Mouse (Mus musculus) CH12.LX (cell line): Measurements from ENCODE around the gene Cdk8.

ENCODE experiments used
- BHLHE40 ChIP-seq: IDR thresholded peaks from 2 replicates; pipeline ENCODE4 v1.6.1; 2011; ENCODE audit warnings: mild to moderate bottlenecking, low read depth, low read length, improper control_type of control experiment
- CTCF ChIP-seq, 2 experiments: IDR thresholded peaks in 1 of 2; conservative IDR thresholded peaks in 1 of 2; 2 replicates each; pipeline ENCODE4 v1.5.1; 2011 to 2012; ENCODE audit warnings: low read depth in 2 of 2, low read length in 2 of 2, improper control_type of control experiment in 1 of 2, inconsistent platforms in 1 of 2, mild to moderate bottlenecking in 1 of 2, moderate library complexity in 1 of 2
- MAX ChIP-seq: IDR thresholded peaks from 2 replicates; pipeline ENCODE4 v1.6.1; 2011; ENCODE audit warnings: low read length, improper control_type of control experiment
- MXI1 ChIP-seq: IDR thresholded peaks from 2 replicates; pipeline ENCODE4 v1.6.1; 2011; ENCODE audit warnings: mild to moderate bottlenecking, low read depth, low read length, improper control_type of control experiment
- USF1 ChIP-seq: IDR thresholded peaks from 2 replicates; pipeline ENCODE4 v1.6.1; 2014; ENCODE audit warnings: low read depth, mild to moderate bottlenecking, inconsistent platforms, low read length, improper control_type of control experiment

DNA sequence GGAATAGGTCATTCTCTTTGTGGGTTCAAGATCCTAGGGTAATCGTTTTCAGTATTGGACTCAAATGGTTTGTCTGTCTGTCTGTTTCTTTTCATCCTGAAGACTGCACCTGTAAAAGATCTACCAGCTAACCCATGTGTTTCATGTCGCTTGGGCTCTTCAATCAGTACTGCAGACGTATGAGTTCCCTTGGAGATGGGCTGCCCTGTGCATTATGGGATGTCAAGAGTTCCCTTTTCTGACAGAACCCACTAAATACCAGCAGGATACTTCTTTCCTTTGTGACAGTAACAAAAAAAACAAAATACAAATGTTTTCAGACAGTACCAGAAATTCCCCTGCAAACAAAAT, 99.7 kb downstream of the Cdk8 start:
- TF ChIP-seq CTCF (conservative IDR thresholded peaks at IDR 0.05 in 1 of 2, IDR thresholded peaks at IDR 0.05 in 1 of 2; ENCODE audit: low read depth in 2 of 2, low read length in 2 of 2) (no peak), MAX (no peak), MXI1 (no peak), BHLHE40 (no peak), USF1 (no peak)
